Mouse (Mus musculus): ENCODE results near the gene Fam111a. TPM values are rescaled to one million over a fixed set of nuclear protein-coding genes. Genes with fewer than 3 reads are reported as not detected.

The Fam111a gene
- total and polyA plus RNA-seq, 3 experiments, result 47.6 to 103 (median 92.6) TPM

GRCm38 (mm10) chr19:12576639-12577038 lies 31.1 kb downstream of the Fam111a start (continued):
- peak; percentile 43; the same call in 1 of the 2 replicates for TF ChIP-seq ETS1 (conservative IDR thresholded peaks at IDR 0.05; ENCODE audit: low read depth, low read length)
- TF ChIP-seq MEF2A (IDR thresholded peaks at IDR 0.05; ENCODE audit: borderline replicate concordance, low read depth, low read length), result no peak
- 0 out of 2 replicates have a peak, but pooled peaks have one; percentile 77 for TF ChIP-seq TBP (conservative IDR thresholded peaks at IDR 0.05; ENCODE audit: low read depth, low read length)
- peak; percentile 89 for TF ChIP-seq EP300 (IDR thresholded peaks at IDR 0.05; ENCODE audit: low read length)
- no peak; the same call in 1 of the 2 replicates for TF ChIP-seq RAD21 (IDR thresholded peaks at IDR 0.05; ENCODE audit: low read depth, low read length)
- TF ChIP-seq CHD2 (IDR thresholded peaks at IDR 0.05; ENCODE audit: low read length), result no peak
- TF ChIP-seq ELF1 (IDR thresholded peaks at IDR 0.05; ENCODE audit: low read depth, low read length), result peak; percentile 40; the same call in 1 of the 2 replicates
- peak; percentile 23; the same call in 1 of the 2 replicates for TF ChIP-seq ZKSCAN1 (IDR thresholded peaks at IDR 0.05; ENCODE audit: borderline replicate concordance, low read depth, low read length)
- no peak for TF ChIP-seq USF1 (IDR thresholded peaks at IDR 0.05; ENCODE audit: low read depth, low read length)
- TF ChIP-seq JUN (IDR thresholded peaks at IDR 0.05; ENCODE audit: insufficient read depth, low read depth, low read length), result peak; percentile 45; the same call in 1 of the 2 replicates
- TF ChIP-seq CTCF (conservative IDR thresholded peaks at IDR 0.05 in 1 of 2, IDR thresholded peaks at IDR 0.05 in 1 of 2; ENCODE audit: low read depth in 2 of 2, low read length in 2 of 2), result no peak
- no peak for TF ChIP-seq HCFC1 (IDR thresholded peaks at IDR 0.05; ENCODE audit: low read depth, low read length)
- no peak for TF ChIP-seq NRF1 (IDR thresholded peaks at IDR 0.05; ENCODE audit: low read depth, low read length)

- Histone ChIP-seq H3K9me3 (replicated peaks; ENCODE audit: low read length) (no peaks in the 10 kb centered on the region), H3K4me3 (replicated peaks in 1 of 3; ENCODE audit: low read depth in 2 of 3, low read length in 2 of 3, poor library complexity in 1 of 3) (no peak overlapping the region), H3K4me2 (ENCODE audit: insufficient read depth, low read depth, poor library complexity, severe bottlenecking) (no peak overlapping the region), H3K4me1 (ENCODE audit: control insufficient read depth in 1 of 2, insufficient read depth in 2 of 2) (peaks cover 0 to 45% of the 10 kb centered on the region in 2 experiments; a peak in 3 of 4 replicates), H3K27me3 (replicated peaks) (no peaks in the 10 kb centered on the region), H3K36me3 (replicated peaks in 1 of 2; ENCODE audit: control insufficient read depth in 1 of 2, insufficient read depth in 1 of 2, low read length in 1 of 2) (peaks cover 30 to 70% of the 10 kb centered on the region in 2 experiments), H3K9ac (ENCODE audit: insufficient read depth, low read depth) (no peak overlapping the region), H3K79me2 (replicated peaks; ENCODE audit: control insufficient read depth, extremely low read depth, insufficient read depth, poor library complexity, severe bottlenecking) (peaks cover 40% of the 10 kb centered on the region), H3K27ac (ENCODE audit: insufficient read depth, low read depth) (no peak overlapping the region)
- in situ Hi-C loops (cut with MboI; ENCODE audit: low pct_ligation_motif_present, low pct_unique_long_range_greater_than_20kb, low sequenced_read_pairs), result loop anchor here (10.0 kb wide), 1 partner anchor 151 kb away; no protein-coding TSS in a partner anchor
- no peak for DNase-seq (ENCODE audit: extremely low read depth)
- dilution Hi-C loops (cut with MboI; ENCODE audit: extremely low pct_ligation_motif_present, extremely low pct_unique_long_range_greater_than_20kb, low sequenced_read_pairs), result no loop called here
- TF ChIP-seq SMC3 (IDR thresholded peaks at IDR 0.05; ENCODE audit: low read depth, low read length) (no peak), NELFE (IDR thresholded peaks at IDR 0.05; ENCODE audit: low read depth, low read length) (no peak), ETS1 (conservative IDR thresholded peaks at IDR 0.05; ENCODE audit: low read depth, low read length) (no peak), MAX (IDR thresholded peaks at IDR 0.05; ENCODE audit: low read length) (no peak), MAFK (IDR thresholded peaks at IDR 0.05; ENCODE audit: insufficient replicate concordance, low read length) (no peak), ZMIZ1 (IDR thresholded peaks at IDR 0.05; ENCODE audit: low read depth, low read length) (no peak), POLR2A (IDR thresholded peaks at IDR 0.05; ENCODE audit: low read depth, low read length) (no peak), MXI1 (IDR thresholded peaks at IDR 0.05; ENCODE audit: low read depth, low read length) (no peak)
These were observed 39.8 kb downstream of the Fam111a start for GRCm38 (mm10) chr19:12585310-12585709.
